Mouse (Mus musculus) olfactory bulb, adult 2 months (tissue): Measurements from ENCODE around the gene Ccdc54.

Source experiments
- CTCF ChIP-seq: fragments of 200-500 bp; IDR thresholded peaks from 2 replicates; pipeline ENCODE4 v1.5.1; 2012; ENCODE audit warnings: low read depth, mild to moderate bottlenecking, low read length, moderate library complexity; ENCODE audit not compliant: insufficient read depth
- POLR2A ChIP-seq: fragments of 200-500 bp; IDR thresholded peaks from 2 replicates; pipeline ENCODE4 v1.6.1; 2012; ENCODE audit warnings: mild to moderate bottlenecking, low read depth, low read length, moderate library complexity; ENCODE audit not compliant: insufficient read depth

DNA sequence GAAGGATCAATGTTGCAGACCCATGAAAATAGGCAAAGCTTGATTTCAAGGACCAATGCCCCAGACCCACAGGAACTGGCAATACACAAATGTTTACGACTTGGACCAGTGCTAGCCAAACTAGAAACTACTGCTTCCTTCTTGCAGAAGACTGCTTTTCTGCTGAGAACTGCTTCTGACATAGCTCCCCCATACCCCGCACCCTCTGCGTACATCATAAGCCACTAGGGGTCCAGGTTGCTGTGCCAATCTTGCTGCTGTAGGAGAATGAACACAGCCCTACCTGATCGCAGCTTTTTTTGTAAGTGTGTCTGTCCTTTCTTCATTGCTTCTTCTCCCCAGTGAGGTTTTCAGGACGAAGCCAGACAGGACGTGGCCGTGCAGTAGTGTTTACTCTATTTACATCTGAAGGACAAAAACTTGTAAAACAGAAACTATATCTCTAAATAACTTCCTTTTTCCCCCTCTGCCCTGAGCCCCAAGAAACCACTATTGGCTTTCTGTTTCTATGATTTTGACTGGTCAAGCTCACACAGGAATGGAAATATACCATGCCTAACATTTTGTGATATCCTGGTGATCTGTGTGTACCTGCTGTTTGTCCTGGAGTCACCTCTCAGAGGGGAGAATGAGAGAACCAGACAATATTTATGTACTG, 39.0 kb downstream of the Ccdc54 start:
- TF ChIP-seq CTCF (no peak), POLR2A (no peak)
